Mouse (Mus musculus) intestine, embryonic 14.5 days (tissue): Measurements from ENCODE around the gene Rbfox1. TPM values are rescaled to one million over a fixed set of nuclear protein-coding genes. Genes with fewer than 3 reads are reported as not detected.

Experiments
- ATAC-seq: fragments of 200-750 bp; cut with Nextera tagmentation; replicated peaks from 2 replicates; pipeline ENCODE4 v1.8.0; 2017; ENCODE audit warnings: low read depth, moderate number of reproducible peaks, moderate TSS enrichment, moderate library complexity; ENCODE audit not compliant: low FRiP score, low TSS enrichment
- DNase-seq: peaks from one replicate; pipeline ENCODE4 v3.0.0-alpha.2; 2018; ENCODE audit warnings: low spot score
- H3K27ac ChIP-seq: fragments of 300-500 bp; sonication (generic); 2 replicates; pipeline ENCODE4 v1.5.1; 2014; ENCODE audit warnings: low read depth, mild to moderate bottlenecking, control low read depth
- H3K27me3 ChIP-seq: fragments of 300-500 bp; sonication (generic); replicated peaks from 2 replicates; pipeline ENCODE4 v1.6.1; 2014; ENCODE audit warnings: low read length, control low read depth; ENCODE audit not compliant: control insufficient read depth, insufficient read depth
- H3K36me3 ChIP-seq: fragments of 300-500 bp; sonication (generic); 2 replicates; pipeline ENCODE4 v1.6.1; 2014; ENCODE audit warnings: low read length, control low read depth; ENCODE audit not compliant: control insufficient read depth, insufficient read depth
- H3K4me1 ChIP-seq: fragments of 300-500 bp; sonication (generic); replicated peaks from 2 replicates; pipeline ENCODE4 v1.6.1; 2014; ENCODE audit warnings: low read length, control low read depth, mixed read lengths; ENCODE audit not compliant: control insufficient read depth, insufficient read depth
- H3K4me2 ChIP-seq: fragments of 300-500 bp; sonication (generic); 2 replicates; pipeline ENCODE4 v1.6.1; 2014; ENCODE audit warnings: low read length
- H3K4me3 ChIP-seq: fragments of 300-500 bp; sonication (generic); 2 replicates; pipeline ENCODE4 v1.5.1; 2014; ENCODE audit warnings: low read depth, low read length, control low read depth, mixed read lengths
- H3K9ac ChIP-seq: fragments of 300-500 bp; sonication (generic); 2 replicates; pipeline ENCODE4 v1.6.1; 2014; ENCODE audit warnings: mild to moderate bottlenecking, low read length
- H3K9me3 ChIP-seq: fragments of 300-500 bp; sonication (generic); 2 replicates; pipeline ENCODE4 v1.6.1; 2016; ENCODE audit warnings: low read length, control low read depth; ENCODE audit not compliant: control insufficient read depth
- WGBS: fragments of 180-500 bp; shearing (Covaris S2); extraction: QIAGEN DNeasy Blood & Tissue Kit; methylation state at CpG from one replicate; pipeline ENCODE4 v1.1.7; 2014; 5-methylcytosine and 5-hydroxymethylcytosine counted together
- polyA plus RNA-seq: library from polyadenylated mRNA; unstranded; fragments of >200 nt; fragmentation: Nextera tagmentation; extraction: Ambion mirVana; gene quantifications from 2 replicates; pipeline ENCODE4 v1.2.1, GENCODE M21; 2014

Rbfox1 gene
- 2.7 and 3.3 TPM in 2 replicates for polyA plus RNA-seq

- Histone ChIP-seq H3K4me3 (peak within 1 kb of the TSS; percentile 16; the same call in 1 of the 2 replicates), H3K9ac (no peak within 1 kb of the TSS), H3K36me3 (no peaks in the 10 kb centered on the region), H3K4me2 (peak within 1 kb of the TSS; percentile 27), H3K4me1 (no peaks in the 10 kb centered on the region), H3K27me3 (peaks cover 33% of the 10 kb centered on the region), H3K27ac (no peak within 1 kb of the TSS), H3K9me3 (no peaks in the 10 kb centered on the region)
- DNase-seq (no peak), ATAC-seq (no peak)
- under 1% methylated on average over 68 of the region's 69 CpGs for WGBS
Observed at GRCm38 (mm10) chr16:5884746-5885689, at the start of gene Rbfox1. Gene Rbfox1, plus strand, starts transcription at chr16:5885355.

- Histone ChIP-seq H3K4me3 (no peak overlapping the region), H3K27me3 (no peaks in the 10 kb centered on the region), H3K36me3 (no peaks in the 10 kb centered on the region), H3K4me2 (no peak overlapping the region), H3K9me3 (no peaks in the 10 kb centered on the region), H3K27ac (no peak overlapping the region), H3K9ac (no peak overlapping the region), H3K4me1 (no peaks in the 10 kb centered on the region)
- ATAC-seq (no peak), DNase-seq (no peak)
- 91% methylated on average over 2 of the region's 2 CpGs for WGBS
Observed at GRCm38 (mm10) chr16:5836744-5837143, 48.4 kb upstream of the Rbfox1 start.

GRCm38 (mm10) chr16:5841167-5841566 is 44.0 kb upstream of the Rbfox1 start:
- DNase-seq (no peak), ATAC-seq (no peak)
- no peak overlapping the region for H3K4me3 ChIP-seq
- no peak overlapping the region for H3K27ac ChIP-seq
- H3K9ac ChIP-seq = no peak overlapping the region
- no peaks in the 10 kb centered on the region for H3K36me3 ChIP-seq
- no peaks in the 10 kb centered on the region for H3K4me1 ChIP-seq
- no peaks in the 10 kb centered on the region for H3K9me3 ChIP-seq
- no peak overlapping the region for H3K4me2 ChIP-seq
- no peaks in the 10 kb centered on the region for H3K27me3 ChIP-seq
- 74% methylated on average over 5 of the region's 5 CpGs for WGBS

GRCm38 (mm10) chr16:5845645-5846044 is 39.5 kb upstream of the Rbfox1 start:
- WGBS = 36% methylated on average over 11 of the region's 11 CpGs
- Histone ChIP-seq H3K27me3 (no peaks in the 10 kb centered on the region), H3K4me3 (no peak overlapping the region), H3K4me2 (no peak overlapping the region), H3K9me3 (no peaks in the 10 kb centered on the region), H3K36me3 (no peaks in the 10 kb centered on the region), H3K27ac (no peak overlapping the region), H3K4me1 (no peaks in the 10 kb centered on the region), H3K9ac (no peak overlapping the region)
- ATAC-seq (no peak), DNase-seq (no peak)

- ATAC-seq = no peak
- H3K27ac ChIP-seq = no peak overlapping the region
- no peaks in the 10 kb centered on the region for H3K36me3 ChIP-seq
- H3K4me2 ChIP-seq = no peak overlapping the region
- H3K9ac ChIP-seq = no peak overlapping the region
- H3K9me3 ChIP-seq = no peaks in the 10 kb centered on the region
- no peaks in the 10 kb centered on the region for H3K27me3 ChIP-seq
- H3K4me1 ChIP-seq = no peaks in the 10 kb centered on the region
- H3K4me3 ChIP-seq = no peak overlapping the region
- no peak for DNase-seq
- 81% methylated on average over 2 of the region's 2 CpGs for WGBS
Observed at GRCm38 (mm10) chr16:5853055-5853454, 32.1 kb upstream of the Rbfox1 start.

- H3K27me3 ChIP-seq = no peaks in the 10 kb centered on the region
- no peaks in the 10 kb centered on the region for H3K36me3 ChIP-seq
- ATAC-seq (no peak), DNase-seq (no peak)
- WGBS = 96% methylated on average over 4 of the region's 4 CpGs
- H3K4me3 ChIP-seq = no peak overlapping the region
- H3K9ac ChIP-seq = no peak overlapping the region
- H3K4me1 ChIP-seq = no peaks in the 10 kb centered on the region
- H3K4me2 ChIP-seq = no peak overlapping the region
- no peaks in the 10 kb centered on the region for H3K9me3 ChIP-seq
- no peak overlapping the region for H3K27ac ChIP-seq
Observed at GRCm38 (mm10) chr16:5864350-5864749, 20.8 kb upstream of the Rbfox1 start.

- Histone ChIP-seq H3K27ac (no peak overlapping the region), H3K36me3 (no peaks in the 10 kb centered on the region), H3K27me3 (no peaks in the 10 kb centered on the region), H3K4me3 (no peak overlapping the region), H3K9ac (no peak overlapping the region), H3K4me2 (no peak overlapping the region), H3K4me1 (no peaks in the 10 kb centered on the region), H3K9me3 (no peaks in the 10 kb centered on the region)
- WGBS = 77% methylated on average over 1 of the region's 1 CpGs
- DNase-seq (no peak), ATAC-seq (no peak)
Observed at GRCm38 (mm10) chr16:5866966-5867365, 18.2 kb upstream of the Rbfox1 start.

- Histone ChIP-seq H3K9ac (no peak overlapping the region), H3K4me3 (no peak overlapping the region), H3K4me1 (no peaks in the 10 kb centered on the region), H3K36me3 (no peaks in the 10 kb centered on the region), H3K4me2 (no peak overlapping the region), H3K9me3 (no peaks in the 10 kb centered on the region), H3K27ac (no peak overlapping the region), H3K27me3 (no peaks in the 10 kb centered on the region)
- WGBS = 57% methylated on average over 3 of the region's 3 CpGs
- ATAC-seq (no peak), DNase-seq (no peak)
Observed at GRCm38 (mm10) chr16:5870391-5870790, 14.8 kb upstream of the Rbfox1 start.

- Histone ChIP-seq H3K27ac (no peak overlapping the region), H3K4me3 (no peak overlapping the region), H3K9ac (no peak overlapping the region), H3K36me3 (no peaks in the 10 kb centered on the region), H3K4me1 (no peaks in the 10 kb centered on the region), H3K4me2 (no peak overlapping the region), H3K27me3 (peaks cover 30% of the 10 kb centered on the region), H3K9me3 (no peaks in the 10 kb centered on the region)
- ATAC-seq = no peak; the same call in 1 of the 2 replicates
- under 1% methylated on average over 4 of the region's 4 CpGs for WGBS
- DNase-seq = peak; percentile 90
Observed at GRCm38 (mm10) chr16:5881820-5882219, 3.3 kb upstream of the Rbfox1 start.
